Mouse (Mus musculus) gastrocnemius, postnatal 14 days (tissue): ENCODE results near the gene Pdzd8. TPM values are rescaled to one million over a fixed set of nuclear protein-coding genes. Genes with fewer than 3 reads are reported as not detected.

ENCODE experiments used
- DNase-seq: peaks from one replicate; pipeline ENCODE4 v3.0.0; 2021; ENCODE audit warnings: mixed read lengths
- intact Hi-C: fragments of 180-260 bp; cut with DNase I; formaldehyde crosslinking; loops from one replicate; pipeline ENCODE4 v1.15.1; 2025; ENCODE audit warnings: low total_unique reads
- long read RNA-seq, 2 experiments: library from polyadenylated mRNA; stranded (forward); transcript quantifications; one replicate each; pipeline ENCODE4 v2.0.0; 2021
- total RNA-seq, 2 experiments: library from RNA; stranded (reverse); gene quantifications; 2 replicates each; pipeline ENCODE4 v1.2.3; 2021

The Pdzd8 gene
- 10 to 100 TPM; 12.9 to 13.3 TPM for total RNA-seq
- long read RNA-seq, experiment 1, full-length matches to known transcripts, result 2 of 2 reads
- long read RNA-seq, experiment 1, partial matches to known transcripts, result 0 of 2 reads
- long read RNA-seq, experiment 1, other reads (novel, unspliced or antisense), result 0 of 2 reads
- long read RNA-seq, experiment 2, full-length matches to known transcripts, result 14 of 15 reads
- long read RNA-seq, experiment 2, partial matches to known transcripts, result 1 of 15 reads
- long read RNA-seq, experiment 2, other reads (novel, unspliced or antisense), result 0 of 15 reads

DNA sequence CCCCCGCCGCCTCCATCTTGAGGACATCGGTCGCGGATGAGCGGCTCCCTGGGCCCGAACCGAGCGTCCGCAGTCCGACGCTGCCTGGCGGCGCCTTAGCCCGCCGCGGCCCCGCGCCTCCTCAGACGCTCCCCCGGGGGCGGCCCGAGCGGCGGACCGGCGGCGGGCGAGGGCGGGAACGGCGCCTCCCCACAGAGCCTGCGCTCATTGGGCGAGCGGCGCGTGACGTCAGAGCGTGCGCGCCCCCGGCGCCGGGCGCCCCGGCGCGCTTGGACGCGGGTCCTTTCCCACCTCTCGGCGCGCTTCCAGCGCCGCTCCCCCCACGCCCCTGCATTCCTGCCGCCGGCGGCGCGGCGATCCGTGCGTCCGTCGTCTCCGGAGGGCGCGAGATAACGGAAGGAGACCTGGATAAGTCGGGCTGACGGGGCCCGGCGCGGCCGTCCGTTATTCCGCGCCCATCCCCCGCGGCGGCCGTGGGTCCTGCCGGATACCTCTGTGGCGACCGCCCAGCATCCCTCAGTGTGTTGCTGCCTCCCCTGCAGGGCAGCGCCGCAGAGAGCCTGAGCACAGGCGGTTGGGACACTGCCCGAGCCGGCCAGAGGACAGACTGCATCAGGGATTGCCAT is at the start of gene Pdzd8:
TSS of gene Pdzd8 (minus strand) at position 123 of the 626 bp plus-strand sequence.
- intact Hi-C loops, result no loop called here
- peak; percentile 89 for DNase-seq

DNA sequence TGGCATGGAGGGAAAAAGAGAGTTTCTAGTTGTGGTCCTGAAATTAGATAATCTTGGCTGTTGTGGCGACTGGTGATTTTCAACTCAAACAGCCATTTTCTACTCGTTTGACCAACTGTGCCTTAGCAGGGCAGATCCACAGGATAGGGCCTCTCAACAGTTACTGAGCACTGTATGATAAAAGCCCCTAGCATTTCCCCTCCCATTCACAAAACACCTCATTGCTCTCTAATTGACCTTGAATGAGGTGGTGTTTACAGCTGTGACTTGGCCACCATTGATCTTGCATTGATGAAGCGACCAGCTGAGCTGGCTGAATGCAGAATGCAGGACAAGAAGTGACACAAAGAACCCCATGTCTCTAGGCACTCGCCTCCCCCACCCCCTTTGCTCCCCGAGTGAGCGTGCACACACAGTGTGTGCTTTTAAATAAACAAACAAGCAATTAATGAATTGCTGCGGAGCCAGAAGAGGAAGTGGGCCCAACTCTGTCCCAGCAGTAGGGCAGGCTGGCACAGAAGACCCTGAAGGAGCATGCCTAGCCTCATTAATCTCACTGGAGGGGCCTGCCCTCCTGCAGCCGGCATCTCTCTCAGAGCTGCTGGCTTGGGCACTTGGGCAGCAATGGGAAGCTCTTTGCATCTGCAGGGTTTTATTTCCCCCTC is 48.3 kb upstream of the Pdzd8 start:
- no peak for DNase-seq
- intact Hi-C loops, result no loop called here

DNA sequence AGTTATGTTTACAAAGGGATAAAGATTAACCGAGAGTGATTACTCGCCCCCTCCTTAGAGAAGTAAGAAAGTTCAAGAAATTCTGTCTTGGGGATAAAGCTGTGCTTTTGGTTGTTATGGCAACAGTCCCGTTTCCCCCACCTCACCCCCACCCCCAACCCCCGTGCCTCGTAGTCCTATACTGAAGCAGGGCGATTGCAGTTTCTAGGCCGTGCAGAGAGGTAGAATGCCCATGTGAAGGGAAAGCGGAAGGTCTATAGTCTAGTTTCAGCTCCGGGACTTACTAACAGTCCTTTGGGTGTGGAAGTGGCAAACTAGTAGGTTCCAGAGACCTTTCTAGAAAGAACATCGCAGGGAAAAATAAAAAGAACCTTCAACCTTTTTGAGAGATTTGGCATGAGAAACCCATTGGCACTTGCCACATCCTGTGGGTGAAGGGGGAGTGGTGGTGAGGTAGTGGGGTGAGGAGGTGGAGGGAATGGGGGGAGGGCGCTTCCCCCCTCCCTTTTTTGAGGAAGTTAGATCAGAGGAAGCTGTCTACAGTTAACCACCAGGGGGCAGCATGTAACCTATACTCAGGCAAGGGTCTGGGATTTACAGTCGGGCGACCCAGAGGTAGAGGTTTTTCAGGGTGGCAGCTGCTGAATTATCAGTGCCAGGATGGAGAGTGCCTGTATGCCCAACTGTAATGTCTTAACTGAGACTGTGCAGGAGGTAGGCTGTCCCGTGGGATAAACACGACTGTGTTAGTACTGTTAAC is 43.4 kb upstream of the Pdzd8 start:
- peak; percentile 56 for DNase-seq
- intact Hi-C loops, result no loop called here

DNA sequence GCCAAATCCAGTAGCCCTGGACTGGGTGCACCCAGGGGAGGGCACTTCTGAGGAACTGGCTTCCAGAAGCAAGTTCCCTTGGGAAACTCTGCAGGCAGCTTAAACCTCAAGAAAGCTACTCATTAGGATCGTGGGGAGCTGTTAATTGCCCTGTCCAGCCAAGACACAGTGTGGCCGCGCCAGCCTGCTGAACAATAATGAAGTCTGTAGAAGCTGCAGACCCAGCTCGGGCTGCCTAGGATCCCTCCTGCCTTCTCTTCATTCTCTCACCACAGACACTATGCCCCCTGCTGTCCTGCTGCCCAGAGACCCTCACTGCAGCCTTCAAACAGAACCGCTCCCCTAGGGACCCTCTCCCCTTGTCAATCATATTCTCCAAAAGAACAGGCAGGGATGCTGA is 42.8 kb upstream of the Pdzd8 start:
- intact Hi-C loops, result no loop called here
- DNase-seq, result no peak

DNA sequence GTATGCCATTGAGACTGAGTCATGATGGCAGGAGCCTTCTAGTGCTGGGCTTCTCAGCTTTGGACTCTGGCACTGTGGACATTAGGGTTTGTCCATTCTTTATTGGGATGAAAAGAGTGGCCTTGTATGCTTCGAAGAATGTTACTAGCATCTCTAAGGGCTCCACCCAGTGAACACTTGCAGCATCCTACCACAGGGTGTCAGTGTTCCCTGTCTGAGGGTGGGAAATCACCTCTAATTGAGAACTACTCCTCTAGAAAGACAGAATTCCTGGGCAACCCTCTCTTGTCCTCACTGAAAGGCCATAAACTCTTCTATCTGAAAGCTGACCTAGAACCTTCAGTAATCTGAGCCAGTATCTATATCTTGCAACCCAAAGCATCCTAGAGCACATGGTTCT is 41.6 kb upstream of the Pdzd8 start:
- intact Hi-C loops, result no loop called here
- peak; percentile 25 for DNase-seq

DNA sequence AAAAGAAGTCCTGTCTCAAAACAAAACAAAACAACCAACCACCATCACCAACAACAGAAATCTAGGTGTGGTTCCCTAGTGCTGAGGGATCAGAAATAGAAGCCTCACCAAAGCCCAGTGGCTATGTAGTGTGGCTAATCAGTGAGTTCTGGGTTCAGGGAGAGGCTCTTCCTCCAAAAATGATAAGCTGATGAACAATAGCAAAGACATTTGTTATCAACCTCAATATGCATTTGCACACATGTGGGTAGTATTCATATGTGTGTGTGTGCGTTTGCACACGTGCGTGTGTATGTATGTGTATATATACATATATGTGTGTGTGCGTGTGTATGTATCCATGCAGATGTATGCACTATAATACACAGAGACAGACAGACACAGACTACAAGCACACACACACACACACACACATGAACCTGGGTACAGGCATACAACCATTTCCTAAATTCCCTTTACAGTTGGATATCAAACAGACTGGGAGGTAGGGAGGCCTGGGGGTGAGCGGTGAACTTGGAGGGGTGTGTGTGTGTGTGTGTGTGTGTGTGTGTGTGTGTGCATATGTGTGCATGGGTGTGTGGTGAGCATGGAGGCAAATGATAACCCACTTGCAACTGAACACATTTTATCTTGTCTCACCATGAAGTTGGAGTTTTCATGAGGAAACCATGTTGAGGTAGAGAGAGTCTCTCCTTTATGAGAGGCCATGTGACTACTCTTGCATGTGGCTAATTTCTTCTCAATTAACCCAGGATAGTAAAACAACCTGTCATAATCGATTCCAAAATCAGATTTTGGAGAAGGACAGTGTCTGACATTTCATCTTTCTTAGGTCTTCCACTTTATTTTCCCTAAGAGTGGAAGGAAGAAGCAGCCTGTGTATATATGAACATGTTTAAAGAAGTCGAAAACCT is 39.3 kb upstream of the Pdzd8 start:
- intact Hi-C loops, result no loop called here
- DNase-seq, result no peak

DNA sequence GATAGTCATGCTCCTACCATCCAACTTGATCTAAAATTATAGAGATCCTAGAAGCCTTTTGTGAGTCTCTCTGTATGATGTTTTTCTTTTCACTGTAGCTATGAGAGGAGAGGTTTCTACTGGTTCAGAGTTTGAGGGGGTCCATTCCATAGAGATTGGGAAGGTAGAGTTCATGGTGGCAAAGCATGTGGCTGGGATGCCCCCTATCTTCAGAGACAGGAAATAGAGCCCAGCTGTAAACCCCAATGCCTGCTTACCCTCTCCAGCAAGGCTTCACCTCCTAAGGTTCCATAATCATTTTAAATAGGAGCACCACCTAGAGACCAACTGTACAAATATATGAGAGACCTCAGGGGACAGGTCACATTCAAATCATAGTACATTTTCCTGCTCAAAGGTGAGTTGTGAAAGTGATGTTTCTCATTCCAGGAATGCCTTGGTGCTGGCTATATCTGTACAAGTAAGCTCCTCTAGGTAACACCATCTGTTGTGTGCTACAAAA is 36.9 kb upstream of the Pdzd8 start:
- intact Hi-C loops, result no loop called here
- DNase-seq, result no peak

DNA sequence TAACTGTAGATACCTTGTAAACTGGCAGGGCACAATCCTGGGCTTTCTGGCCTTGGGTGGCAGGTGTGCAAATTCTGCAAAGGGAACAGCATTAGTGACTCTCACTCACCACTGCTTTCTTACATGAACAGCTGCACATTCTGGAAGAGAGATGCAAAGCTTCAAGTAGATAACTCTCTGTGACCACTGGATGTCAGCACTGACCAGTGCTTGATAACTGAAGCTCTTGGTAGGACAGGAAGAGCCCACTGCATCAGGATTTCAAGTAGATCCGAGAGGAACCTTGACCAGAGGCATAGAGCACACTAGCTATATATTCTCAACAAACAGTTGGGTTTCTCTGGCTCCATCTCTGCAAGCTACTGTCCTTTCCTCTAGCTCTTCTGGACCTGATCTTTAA is 34.4 kb upstream of the Pdzd8 start:
- DNase-seq, result no peak
- intact Hi-C loops, result no loop called here

DNA sequence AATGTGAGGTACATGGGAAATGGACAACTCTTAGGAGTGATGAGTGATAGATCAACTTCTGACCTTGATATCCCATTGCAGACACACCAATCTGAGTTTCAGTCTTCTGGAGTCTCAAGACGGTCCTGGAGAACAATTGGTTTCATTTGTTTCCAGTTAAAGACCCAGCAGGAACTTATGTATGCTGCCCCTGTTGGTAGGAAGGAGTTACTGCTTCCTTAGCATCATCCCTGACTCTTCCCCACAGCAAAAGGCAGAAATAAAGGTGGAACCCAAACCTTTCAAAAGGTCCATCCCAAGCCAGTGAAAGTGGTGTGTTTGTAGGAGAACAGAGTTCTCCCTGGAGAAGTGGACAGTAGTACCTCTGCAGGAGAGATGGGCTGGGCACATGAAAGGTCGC is 30.9 kb upstream of the Pdzd8 start:
- DNase-seq, result no peak
- intact Hi-C loops, result no loop called here

DNA sequence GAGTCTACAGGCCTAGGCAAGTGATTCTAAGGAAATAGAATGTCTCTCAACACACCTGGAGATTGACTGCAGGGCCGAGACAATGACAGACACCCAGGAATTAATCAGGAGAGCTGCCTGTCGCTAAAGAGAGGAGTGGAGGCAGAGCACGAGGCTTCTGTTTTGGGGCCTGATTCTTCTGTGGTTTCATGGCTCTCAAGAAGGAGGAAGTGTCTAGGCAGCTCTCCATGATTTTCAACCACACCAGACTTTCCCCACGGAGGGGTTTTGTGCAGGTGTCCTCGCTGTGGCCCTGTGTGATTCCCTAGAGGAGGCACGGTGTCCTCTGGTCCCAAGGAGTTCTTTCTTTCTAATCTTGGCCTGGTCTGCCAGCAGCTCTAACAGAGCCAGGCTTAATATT is 29.4 kb upstream of the Pdzd8 start:
- no peak for DNase-seq
- intact Hi-C loops, result no loop called here

DNA sequence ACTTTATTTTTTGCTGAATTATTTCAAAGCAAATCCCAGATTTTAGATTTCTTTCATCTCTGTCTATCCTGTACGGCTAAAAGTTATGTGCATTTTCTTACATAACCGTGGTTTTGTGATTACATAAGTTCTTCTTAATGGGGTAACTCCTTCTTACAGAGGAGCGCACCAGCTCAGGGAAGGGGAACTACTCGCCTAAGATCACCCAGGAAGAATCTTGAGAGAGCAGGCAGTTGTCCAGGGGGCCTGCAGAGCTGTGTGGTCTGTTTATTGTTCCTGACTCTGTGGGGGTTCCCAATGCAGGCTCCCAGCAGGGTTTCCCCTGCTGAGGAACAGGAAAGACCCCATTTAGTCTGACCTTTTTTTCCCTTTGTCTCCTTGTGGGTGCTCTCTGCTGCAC is 27.3 kb upstream of the Pdzd8 start:
- intact Hi-C loops, result no loop called here
- DNase-seq, result no peak

DNA sequence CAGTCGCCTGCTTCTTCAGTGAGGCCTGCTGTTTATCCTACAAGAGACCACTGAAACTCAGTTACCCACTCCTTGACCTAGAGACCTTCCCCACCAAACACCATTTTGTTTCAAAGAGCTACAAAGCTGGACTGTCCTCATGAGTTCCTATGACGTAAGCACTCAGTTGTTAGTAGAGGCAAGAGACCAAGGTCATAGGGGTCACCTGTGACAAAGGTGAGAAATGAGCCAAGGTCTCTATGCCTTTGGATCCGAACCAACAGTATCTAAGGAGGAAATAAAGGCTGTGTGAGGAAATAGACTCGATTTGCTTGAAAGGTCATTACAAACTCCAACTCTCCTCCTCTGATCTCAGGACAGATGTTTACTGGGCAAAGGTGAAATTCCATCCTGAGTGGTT is 25.4 kb upstream of the Pdzd8 start:
- no peak for DNase-seq
- intact Hi-C loops, result no loop called here

DNA sequence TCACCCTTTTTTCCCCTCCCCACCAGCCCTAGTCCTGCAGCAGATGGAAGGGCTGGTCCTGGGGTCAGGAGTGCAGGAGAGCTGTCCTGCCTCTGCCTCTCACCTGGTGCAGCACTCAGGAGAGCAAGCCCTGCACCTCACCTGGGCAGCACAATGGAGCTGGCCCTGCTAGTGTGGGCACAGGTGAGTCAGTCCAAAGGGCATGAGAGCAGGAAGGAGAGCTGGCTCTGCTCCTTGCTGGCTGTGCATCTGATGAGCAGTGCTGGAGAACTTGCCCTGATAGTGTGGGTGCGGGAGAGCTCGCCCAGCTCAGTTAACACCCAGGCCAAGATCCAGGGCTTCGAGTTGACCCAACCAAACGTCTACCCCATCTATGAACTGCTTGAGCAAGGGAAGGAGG is 22.3 kb upstream of the Pdzd8 start:
- intact Hi-C loops, result no loop called here
- DNase-seq, result no peak

DNA sequence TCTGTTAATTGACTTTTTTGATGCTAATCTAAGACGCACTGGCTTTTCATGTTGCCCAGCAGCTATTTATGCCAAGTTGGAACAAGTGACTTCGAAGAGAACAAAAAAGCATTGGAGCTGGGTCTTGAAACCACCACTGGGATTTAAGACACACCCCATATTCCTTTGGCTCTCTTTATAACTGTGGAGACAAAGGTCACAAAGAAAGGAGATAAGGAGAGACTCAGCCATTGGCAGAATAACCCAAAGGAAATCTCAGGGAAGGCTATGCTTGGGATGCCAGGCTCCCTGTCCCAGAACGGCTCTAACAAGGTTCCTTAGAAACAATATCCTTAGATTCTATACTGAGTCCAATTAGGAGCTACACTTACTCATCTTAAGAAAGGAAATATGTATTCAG is 21.1 kb upstream of the Pdzd8 start:
- intact Hi-C loops, result no loop called here

DNA sequence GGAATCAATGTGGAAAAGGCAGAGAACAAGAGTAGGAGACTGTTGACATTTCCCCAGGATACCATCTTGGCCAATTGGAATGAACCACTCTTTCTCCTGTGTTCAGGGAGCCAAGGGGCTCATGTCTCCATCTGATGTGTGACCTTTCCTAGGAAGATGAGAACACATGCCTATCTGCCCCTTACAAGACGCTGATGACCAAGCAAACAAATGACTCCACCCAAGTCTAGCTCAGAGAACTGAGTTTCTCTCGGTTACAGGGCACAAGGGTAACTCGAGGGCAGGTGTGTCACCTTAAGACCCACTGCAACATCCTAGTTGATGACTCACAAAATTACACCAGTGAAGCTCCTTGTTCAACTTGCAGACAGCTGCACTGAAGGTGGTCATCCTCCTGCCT is 18.1 kb upstream of the Pdzd8 start:
- intact Hi-C loops, result no loop called here
- DNase-seq, result no peak

More for the DNA sequence above, 21.1 kb upstream of the Pdzd8 start:
- no peak for DNase-seq

DNA sequence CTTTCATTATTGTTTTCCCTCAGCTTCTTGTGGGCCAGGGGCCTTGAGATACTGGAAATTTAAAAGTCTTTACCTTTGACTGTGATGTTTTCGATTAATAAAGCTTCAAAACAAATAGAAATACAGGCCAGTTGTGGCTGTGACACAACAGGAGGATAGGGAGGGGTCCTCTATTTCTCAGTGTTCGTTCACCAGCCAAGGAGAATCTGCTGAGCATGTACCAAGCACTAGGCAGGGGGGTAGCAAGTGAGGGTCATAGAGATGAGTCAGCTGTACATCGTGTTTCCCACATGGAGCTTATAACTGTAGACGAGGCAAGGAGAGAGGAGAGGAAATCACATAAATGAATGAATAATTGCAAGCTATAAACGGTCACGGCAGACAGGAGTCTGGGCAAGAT is 17.1 kb upstream of the Pdzd8 start:
- no peak for DNase-seq
- intact Hi-C loops, result no loop called here

DNA sequence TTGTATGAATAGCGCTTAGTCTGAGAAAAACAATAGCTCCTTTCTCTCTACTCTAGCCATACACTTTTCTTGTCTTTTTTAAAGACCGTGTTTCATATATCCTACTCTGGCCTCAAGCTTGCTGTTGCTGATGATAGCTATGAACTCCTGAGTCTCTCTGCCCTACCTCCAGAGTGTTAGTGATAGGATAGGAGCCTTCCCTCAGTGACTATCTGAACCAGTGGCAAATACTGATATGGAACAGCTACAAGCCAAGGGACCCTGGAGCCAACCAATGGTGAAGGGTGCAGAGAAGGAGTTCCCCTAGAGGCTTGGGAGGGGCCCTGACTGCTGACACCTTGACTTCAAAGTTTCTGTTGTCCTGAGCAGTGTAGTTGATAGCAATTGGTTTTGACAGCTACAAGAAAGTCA is 14.9 kb upstream of the Pdzd8 start:
- intact Hi-C loops, result no loop called here
- no peak for DNase-seq

DNA sequence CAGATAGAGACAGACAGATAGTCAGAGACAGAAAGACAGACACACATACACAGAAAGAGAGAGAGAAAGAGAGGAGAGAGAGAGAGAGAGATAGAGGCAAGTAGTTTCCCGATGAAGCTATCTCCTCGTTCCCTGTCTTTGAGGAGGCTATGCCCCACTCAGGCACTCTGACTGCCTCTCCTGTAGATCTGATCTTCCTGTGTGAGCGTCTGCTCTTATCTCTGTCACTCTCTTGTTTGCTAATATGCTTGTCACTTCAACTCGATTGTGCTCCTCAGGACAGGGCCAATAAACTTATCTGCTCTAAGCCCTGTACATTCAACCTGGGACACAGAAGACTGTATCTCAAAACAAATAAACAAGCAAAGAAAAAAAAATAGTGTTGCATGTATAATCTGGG is 13.6 kb upstream of the Pdzd8 start:
- no peak for DNase-seq
- intact Hi-C loops, result no loop called here

DNA sequence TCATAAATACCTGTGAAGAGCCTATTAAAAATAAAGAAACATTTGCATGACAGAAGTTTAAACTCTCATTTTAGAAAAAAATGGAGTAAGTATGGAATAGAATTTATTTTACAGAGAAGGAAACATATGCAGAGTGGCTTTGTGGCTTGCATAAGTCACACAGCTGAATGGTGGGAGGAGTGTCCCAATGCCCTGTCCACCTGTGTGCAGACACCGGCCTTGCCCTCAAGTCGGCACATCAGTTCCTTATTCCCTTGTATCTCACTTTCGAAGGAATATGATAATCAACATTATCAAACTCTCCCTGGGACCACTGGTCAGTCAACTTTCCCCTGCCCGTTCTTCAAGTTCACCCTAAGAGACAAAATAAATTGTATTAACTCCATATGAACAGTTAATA is 12.3 kb upstream of the Pdzd8 start:
- DNase-seq, result no peak
- intact Hi-C loops, result no loop called here
